Mouse (Mus musculus) erythroblast, embryonic 14.5 days (primary cell): ENCODE measurements around the gene Zfhx3.

Source experiments
- GATA1 ChIP-seq: IDR thresholded peaks from 2 replicates; pipeline ENCODE4 v1.6.1; 2012; ENCODE audit warnings: low read length, inconsistent platforms, mixed read lengths
- TAL1 ChIP-seq: IDR thresholded peaks from 3 replicates; pipeline ENCODE4 v1.6.1; 2012; ENCODE audit warnings: low read length, inconsistent platforms, mixed read lengths

DNA sequence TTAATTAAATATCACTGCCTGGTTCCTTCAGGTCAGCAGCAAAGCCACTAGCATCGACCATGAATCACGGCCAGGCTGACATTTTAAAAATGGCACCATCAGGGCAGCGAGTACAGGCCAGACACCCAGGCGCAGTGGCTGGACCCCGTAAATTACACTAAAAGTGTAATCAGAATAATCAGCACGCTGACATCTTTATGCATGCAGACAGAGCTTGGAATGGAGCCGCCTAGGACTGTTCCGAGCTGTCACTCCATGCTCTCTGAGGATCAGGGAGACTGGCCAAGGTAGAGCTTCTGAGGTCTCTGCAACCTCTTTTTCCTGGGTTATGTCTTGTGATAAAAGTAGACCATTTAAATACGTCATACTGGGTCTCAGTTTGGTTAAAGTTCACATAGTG is 420.0 kb downstream of the Zfhx3 start:
- TF ChIP-seq TAL1 = no peak
- TF ChIP-seq GATA1 = no peak
